ENCODE assay signal across 15 mouse cellular contexts in the genomic region with DNA sequence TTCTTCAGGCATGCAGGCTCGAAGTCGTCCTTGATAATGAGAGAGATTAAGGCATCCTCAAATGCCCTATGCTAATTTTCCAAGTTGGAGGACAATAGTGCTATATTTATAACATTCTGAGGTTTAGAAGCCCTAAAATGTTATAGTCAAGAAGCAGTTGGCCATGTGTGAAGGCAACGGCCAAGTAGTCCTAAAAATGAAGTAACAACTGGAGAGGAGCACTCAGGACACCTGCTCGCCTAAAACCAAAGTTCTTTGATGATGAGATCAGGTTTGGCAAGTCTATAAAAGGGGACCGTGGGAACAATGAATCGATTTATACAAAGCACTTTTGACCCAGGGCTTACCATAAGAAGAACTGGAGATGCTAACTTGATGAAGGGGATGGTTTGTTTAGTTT.
"Had no signal": no experiment of that assay in that cellular context is flagged by ENCODE, and none has a peak within 500 bp of the region (broad histone marks: within the 10 kb centered on the region; RNA-seq: fewer than 3 reads in every experiment).

No protein-coding gene starts in this region.

- H3K27me3 ChIP-seq: neural tube, embryonic 13.5 days; neural tube, embryonic 15.5 days; stomach, embryonic 15.5 days had no signal

- DNase-seq: retina, postnatal 1 day; right cerebral cortex, adult 18-20 months; right cerebral cortex, postnatal 14 days; right cerebral cortex, postnatal 25 days; right cerebral cortex, postnatal 4 days; spleen, adult 18-20 months; thymus, adult 18-20 months; thymus, adult 2 months; thymus, postnatal 14 days; thymus, postnatal 25 days; thymus, postnatal 36 days; thymus, postnatal 4 days had no signal

- H3K4me2 ChIP-seq: neural tube, embryonic 13.5 days; neural tube, embryonic 15.5 days; stomach, embryonic 15.5 days had no signal

- H3K4me3 ChIP-seq: neural tube, embryonic 13.5 days; neural tube, embryonic 15.5 days; stomach, embryonic 15.5 days had no signal

- H3K36me3 ChIP-seq: neural tube, embryonic 13.5 days; neural tube, embryonic 15.5 days; stomach, embryonic 15.5 days had no signal
